Mouse (Mus musculus): ENCODE results near the gene Stbd1.

The Stbd1 gene

DNA sequence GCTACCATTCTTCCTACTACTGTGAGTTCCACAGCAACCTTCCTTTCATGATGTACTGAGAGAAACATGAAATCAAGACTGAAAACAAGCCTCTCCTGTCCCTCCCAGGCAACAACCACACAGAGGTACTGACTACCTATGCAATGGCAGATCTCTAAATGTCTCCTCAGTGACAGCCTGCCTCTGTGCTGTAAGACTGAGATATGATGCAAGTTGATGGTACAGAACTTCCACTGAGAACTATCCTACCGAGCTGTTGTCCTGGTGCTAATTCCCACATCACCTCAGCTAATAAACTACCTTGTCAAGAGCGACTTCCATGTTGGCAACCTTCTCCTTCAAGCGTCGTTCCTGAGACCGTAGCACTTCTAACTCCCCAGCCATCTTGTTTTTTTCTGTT lies 33.0 kb downstream of the Stbd1 start:
- no peak for DNase-seq (ENCODE audit: low spot score in 2 of 2)

- no peak for DNase-seq (ENCODE audit: low spot score in 2 of 2)
Measured at GRCm38 (mm10) chr5:92640861-92641260, 38.0 kb downstream of the Stbd1 start.

Measured in frontal cortex, postnatal 36 days (tissue).